Mouse (Mus musculus): ENCODE results near the gene Siglece.

Gene Siglece

DNA sequence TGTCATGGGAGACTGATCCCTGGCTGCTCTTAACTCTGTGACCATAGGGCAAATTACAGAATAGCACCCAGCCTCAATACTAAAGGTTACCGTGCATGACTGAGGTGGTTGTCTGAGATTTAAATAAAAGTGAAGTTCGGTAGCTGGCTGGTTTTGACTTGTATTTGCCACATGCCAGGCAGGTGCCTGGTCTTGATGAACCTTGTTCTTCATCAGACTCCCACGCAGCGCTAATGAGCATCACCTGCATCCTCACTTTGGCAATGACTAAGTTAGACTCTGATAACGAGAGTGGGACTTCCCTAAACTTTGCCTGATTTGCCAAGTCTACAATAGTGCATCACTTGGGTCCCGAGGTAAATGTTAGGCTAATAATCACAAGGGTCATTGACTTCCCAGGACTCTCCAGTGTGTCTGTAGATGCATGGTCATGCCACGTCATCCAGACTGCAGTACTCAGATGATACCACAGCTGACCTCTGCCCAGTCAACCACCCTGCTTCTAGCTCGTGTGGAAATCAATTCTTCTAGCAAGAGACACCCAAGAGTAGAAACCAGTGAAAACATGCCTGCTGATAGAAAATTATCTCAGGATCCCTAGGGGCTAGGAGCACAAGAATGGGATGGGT lies 34.1 kb downstream of the Siglece start:
- DNase-seq (ENCODE audit: low spot score in 2 of 2), result no peak

DNA sequence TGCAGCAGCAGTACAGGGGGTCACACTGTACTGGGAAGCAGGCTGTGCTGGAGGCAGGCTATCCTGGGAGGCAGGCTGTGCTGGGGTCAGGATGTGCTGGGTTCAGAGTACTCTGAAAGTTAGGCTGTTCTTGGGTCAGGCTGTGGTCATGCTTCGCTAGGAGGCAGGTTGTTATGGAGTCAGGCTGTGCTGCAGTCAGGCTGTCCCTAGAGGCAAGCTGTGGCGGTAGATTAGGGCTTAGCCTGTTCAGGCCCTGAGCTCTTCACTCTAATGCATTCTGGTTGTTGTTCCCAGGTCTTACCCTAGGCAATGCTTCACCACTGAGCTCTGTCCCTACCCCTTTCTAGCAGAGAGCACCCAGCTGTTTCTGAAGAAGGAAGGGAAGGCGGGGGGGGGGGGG lies 34.9 kb downstream of the Siglece start:
- DNase-seq (ENCODE audit: low spot score in 2 of 2), result no peak

DNA sequence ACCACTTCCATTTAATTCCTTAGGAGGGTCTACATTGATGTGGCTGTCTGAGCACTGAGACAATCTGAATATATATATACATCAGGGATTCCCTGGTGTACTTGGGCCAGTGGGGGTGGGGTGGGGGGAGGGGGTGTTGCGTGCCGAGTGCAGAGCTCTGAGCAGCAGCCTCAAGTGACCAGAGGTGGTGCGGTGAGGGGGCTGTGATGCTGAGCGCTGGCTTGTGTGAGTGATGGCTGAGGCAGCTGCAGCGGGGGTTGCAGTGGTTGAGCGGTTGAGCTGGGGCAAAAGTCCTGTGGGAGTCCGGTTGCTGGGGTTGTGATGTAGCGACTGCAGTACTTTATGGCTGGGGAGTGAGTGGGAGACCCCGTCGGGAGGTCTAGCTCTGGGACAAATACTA lies 36.1 kb downstream of the Siglece start:
- no peak for DNase-seq (ENCODE audit: low spot score in 2 of 2)

DNA sequence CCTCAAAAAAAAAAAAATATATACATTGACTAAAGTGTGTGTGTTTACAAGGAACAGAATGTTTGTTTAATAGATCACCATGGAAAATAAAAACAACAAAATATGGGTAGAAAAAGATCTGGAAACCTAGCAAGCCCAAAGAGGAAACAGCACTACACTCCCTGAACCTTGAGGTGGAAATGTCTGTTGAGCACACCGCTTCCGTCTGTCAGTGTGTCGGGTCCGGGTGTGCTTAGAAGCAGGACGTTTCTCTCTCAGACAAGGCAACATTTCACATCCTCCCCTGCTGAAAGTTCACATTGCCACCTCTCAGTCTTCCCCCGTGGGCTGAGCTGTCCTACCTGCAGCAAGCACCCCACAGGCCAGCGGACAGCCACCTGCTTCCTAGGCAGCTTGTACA lies 37.0 kb downstream of the Siglece start:
- DNase-seq (ENCODE audit: low spot score in 2 of 2), result no peak

DNA sequence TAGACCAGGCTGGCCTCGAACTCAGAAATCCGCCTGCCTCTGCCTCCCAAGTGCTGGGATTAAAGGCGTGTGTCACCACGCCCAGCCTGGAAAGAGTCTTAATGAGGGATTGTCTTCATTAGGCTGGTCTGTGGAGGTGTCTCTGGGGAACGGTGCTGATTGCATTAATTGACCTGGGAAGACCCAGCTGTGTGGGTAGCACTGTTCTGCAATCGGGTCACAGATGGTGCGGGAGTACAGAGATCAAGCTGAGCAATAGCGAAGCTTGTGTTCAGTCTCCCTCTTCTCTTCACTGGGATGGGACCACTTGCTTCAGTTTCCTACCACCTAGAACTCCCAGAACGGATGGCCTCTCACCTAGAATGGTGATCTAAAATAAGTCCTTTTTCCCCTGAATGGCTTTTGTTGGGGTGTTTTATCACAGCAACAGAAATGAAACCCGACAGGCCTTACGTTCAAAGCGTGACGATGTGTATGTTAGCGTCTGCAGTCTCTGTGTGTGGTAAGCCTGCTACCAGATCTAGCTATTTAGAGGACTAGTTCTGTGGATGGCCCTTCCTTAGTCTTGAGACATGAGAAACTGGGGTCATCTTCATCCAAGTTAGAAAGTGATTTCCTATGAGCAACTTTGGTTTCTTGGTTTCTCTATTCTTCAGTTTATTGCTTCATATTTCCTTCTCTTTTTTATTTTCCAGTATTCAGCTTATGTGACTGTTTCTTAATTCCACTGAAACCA lies 46.0 kb downstream of the Siglece start:
- no peak for DNase-seq (ENCODE audit: low spot score in 2 of 2)

DNA sequence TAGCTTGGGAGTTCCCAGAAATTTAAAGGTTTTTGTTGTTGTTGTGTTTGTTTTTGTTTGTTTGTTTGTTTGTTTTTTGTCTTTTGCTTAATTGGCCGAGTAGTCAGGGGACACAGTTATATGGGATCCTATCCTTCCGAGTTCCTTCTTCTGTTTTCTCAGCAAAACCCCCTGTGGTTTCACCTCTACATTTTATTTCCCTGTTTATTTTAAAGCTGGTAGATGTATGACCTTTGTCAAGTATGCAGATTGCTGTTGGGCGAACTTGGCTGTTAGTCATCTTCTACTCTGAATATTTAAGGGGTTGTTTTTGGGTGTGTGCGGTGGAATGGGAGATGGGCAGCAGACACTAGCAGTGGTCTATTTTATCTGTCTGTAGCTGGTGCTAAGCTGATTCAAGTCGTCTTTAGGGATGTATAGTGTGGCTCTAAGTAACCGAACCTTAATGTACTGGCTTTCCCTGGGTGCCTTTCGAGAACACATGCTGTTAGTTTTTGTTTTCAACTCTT lies 51.6 kb downstream of the Siglece start:
- DNase-seq (ENCODE audit: low spot score in 2 of 2), result no peak

DNA sequence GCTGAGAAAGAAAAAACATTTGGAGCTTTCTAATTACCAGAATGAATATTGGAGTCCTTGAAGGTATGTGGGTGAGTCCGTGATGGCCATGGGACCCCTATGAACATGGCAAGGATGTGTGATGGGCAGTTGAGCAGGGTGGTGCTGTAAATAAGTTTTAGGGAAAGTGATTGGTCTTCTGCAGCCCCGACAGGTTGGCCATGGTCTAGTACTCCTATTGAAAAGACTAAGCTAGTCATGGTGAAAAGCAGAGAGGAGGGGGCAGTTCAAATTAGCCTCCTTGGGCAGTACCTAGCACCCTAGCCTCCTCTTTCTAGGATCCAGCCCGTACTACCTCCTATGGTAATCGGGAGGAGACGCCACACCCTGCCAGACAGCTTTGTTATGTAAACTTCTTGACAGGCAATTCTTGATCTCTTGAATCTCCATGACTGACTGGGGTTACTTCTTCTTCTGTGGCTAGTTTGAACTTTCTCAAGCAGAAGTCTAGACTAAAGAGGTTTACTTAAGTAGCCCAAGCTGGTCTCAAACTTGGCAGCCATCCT lies 52.1 kb downstream of the Siglece start:
- peak in 1 of 2 experiments; percentile 6 for DNase-seq (ENCODE audit: low spot score in 2 of 2)

DNA sequence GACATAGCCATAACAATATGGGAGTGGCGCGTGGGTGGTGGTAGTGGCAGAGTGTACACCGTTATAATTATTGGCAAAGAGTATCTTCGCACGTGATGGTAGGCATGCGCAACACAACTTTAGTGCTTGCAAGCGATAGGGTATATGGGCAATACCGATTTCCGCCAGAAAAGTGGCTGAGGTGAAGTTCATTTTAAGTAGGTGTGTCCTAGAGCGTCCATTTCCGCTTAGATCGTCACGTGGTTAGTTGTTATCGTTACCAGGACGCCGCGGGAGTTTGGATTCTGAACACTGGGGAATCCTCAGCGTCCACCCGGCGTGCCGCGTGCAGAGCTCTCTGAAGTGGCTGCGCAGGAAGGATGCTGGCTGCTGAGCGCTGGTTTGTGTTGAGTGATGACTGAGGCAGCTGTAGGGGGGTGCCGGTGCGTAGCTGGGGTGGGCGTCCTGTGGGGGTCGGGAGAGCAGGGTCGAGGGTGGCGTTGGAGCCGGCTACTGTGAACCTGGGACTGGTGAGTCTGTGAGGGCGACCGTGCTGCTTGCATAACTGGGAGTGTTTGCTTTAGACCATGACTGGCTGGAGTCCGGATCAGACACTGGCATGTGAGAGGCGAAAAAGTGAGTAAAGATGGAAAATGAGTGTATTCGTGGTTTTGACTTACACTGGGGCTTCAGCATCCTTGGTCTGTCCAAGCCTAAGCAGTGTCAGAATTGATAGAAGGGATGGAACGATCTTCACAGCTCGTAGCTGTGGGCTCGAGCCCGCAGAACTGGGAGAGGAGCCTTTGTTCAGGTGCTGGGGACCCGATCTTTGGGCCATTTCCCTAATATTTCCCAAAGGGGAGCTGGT lies 52.8 kb downstream of the Siglece start, which contains the start of gene Zfp819:
Gene Zfp819, plus strand, starts transcription at position 274 of the 847 bp plus-strand sequence.
- DNase-seq (ENCODE audit: low spot score in 2 of 2), result peak; percentile 2 to 17

DNA sequence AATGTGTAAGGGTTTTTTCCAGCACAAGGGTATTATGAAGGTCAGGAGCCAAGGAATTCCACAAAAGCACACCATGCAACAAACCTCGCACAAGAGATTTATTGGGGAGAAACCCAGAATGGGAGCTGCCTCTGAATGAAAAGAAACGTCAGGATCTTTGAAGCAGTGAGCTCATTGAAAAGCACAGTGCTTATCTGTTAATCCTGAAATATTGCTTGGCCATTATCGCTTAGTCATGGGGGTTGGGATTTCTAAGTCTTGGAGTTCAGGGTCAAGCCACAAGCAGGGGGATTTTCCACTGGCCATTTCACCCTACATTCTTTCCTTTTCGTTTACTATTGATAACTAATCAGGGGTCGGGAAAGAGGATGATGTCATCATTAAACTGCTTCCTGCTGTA lies 58.1 kb downstream of the Siglece start:
- DNase-seq (ENCODE audit: low spot score in 2 of 2), result no peak

Data from spleen, postnatal 36 days (tissue).